Mouse (Mus musculus) stomach, embryonic 14.5 days (tissue): ENCODE measurements around the gene Adpgk. TPM values are rescaled to one million over a fixed set of nuclear protein-coding genes. Genes with fewer than 3 reads are reported as not detected.
A peak's percentile ranks its signal among the peaks of the same experiment; 100 is the strongest.

Experiments
- ATAC-seq: fragments of 200-750 bp; cut with Nextera tagmentation; 2 replicates; pipeline ENCODE4 v1.8.0; 2017; ENCODE audit warnings: low read depth, moderate TSS enrichment; ENCODE audit not compliant: insufficient number of reproducible peaks, insufficient read depth, low FRiP score
- H3K27ac ChIP-seq: fragments of 300-500 bp; sonication (generic); 2 replicates; pipeline ENCODE4 v1.5.1; 2014; ENCODE audit warnings: mild to moderate bottlenecking, low read length, moderate library complexity, mixed read lengths
- H3K27me3 ChIP-seq: fragments of 300-500 bp; sonication (generic); 2 replicates; pipeline ENCODE4 v1.6.1; 2014; ENCODE audit warnings: low read length, control low read depth, mixed read lengths; ENCODE audit not compliant: control insufficient read depth, insufficient read depth
- H3K36me3 ChIP-seq: fragments of 300-500 bp; sonication (generic); 2 replicates; pipeline ENCODE4 v1.6.1; 2014; ENCODE audit warnings: mild to moderate bottlenecking, control low read depth, low read length, moderate library complexity, mixed read lengths; ENCODE audit not compliant: control insufficient read depth, insufficient read depth
- H3K4me1 ChIP-seq: fragments of 300-500 bp; sonication (generic); 2 replicates; pipeline ENCODE4 v1.6.1; 2014; ENCODE audit warnings: low read length, control low read depth, mixed read lengths; ENCODE audit not compliant: control insufficient read depth, insufficient read depth
- H3K4me2 ChIP-seq: fragments of 300-500 bp; sonication (generic); replicated peaks from 2 replicates; pipeline ENCODE4 v1.6.1; 2014; ENCODE audit warnings: low read depth, low read length, control low read depth
- H3K4me3 ChIP-seq: fragments of 300-500 bp; sonication (generic); 2 replicates; pipeline ENCODE4 v1.5.1; 2014; ENCODE audit warnings: low read depth, low read length, control low read depth
- H3K9ac ChIP-seq: fragments of 300-500 bp; sonication (generic); replicated peaks from 2 replicates; pipeline ENCODE4 v1.6.1; 2014; ENCODE audit warnings: low read depth, mild to moderate bottlenecking, control low read depth, low read length, moderate library complexity, mixed read lengths
- H3K9me3 ChIP-seq: fragments of 300-500 bp; sonication (generic); 2 replicates; pipeline ENCODE4 v1.6.1; 2016; ENCODE audit warnings: low read depth, low read length, control low read depth; ENCODE audit not compliant: control insufficient read depth
- WGBS: fragments of 180-500 bp; shearing (Covaris S2); extraction: QIAGEN DNeasy Blood & Tissue Kit; methylation state at CpG from one replicate; pipeline ENCODE4 v1.1.7; 2014; 5-methylcytosine and 5-hydroxymethylcytosine counted together
- polyA plus RNA-seq: library from polyadenylated mRNA; unstranded; fragments of >200 nt; fragmentation: Nextera tagmentation; extraction: Ambion mirVana; gene quantifications from 2 replicates; pipeline ENCODE4 v1.2.1, GENCODE M21; 2014

The Adpgk gene
- polyA plus RNA-seq, 1 experiment from 2014 or later = 35.9 TPM

GRCm38 (mm10) chr9:59281871-59282682 is 9.3 kb upstream of the Adpgk start:
- H3K4me3 ChIP-seq = peak overlapping the region; percentile 8; the same call in 1 of the 2 replicates
- no peaks in the 10 kb centered on the region for H3K27me3 ChIP-seq
- H3K4me2 ChIP-seq = peak overlapping the region; percentile 34
- H3K27ac ChIP-seq = no peak overlapping the region
- H3K4me1 ChIP-seq = peaks cover 2% of the 10 kb centered on the region; the same call in 1 of the 2 replicates
- H3K9me3 ChIP-seq = no peaks in the 10 kb centered on the region
- 39% methylated on average over 25 of the region's 27 CpGs for WGBS
- H3K36me3 ChIP-seq = no peaks in the 10 kb centered on the region
- no peak overlapping the region for H3K9ac ChIP-seq
- no peak for ATAC-seq

GRCm38 (mm10) chr9:59282683-59282986 is 8.7 kb upstream of the Adpgk start:
- H3K27ac ChIP-seq = no peak overlapping the region
- 48% methylated on average over 7 of the region's 7 CpGs for WGBS
- H3K4me1 ChIP-seq = peaks cover 2% of the 10 kb centered on the region; the same call in 1 of the 2 replicates
- no peaks in the 10 kb centered on the region for H3K9me3 ChIP-seq
- peak overlapping the region; percentile 8; the same call in 1 of the 2 replicates for H3K4me3 ChIP-seq
- no peaks in the 10 kb centered on the region for H3K36me3 ChIP-seq
- H3K4me2 ChIP-seq = peak overlapping the region; percentile 34
- no peaks in the 10 kb centered on the region for H3K27me3 ChIP-seq
- H3K9ac ChIP-seq = no peak overlapping the region
- ATAC-seq = no peak

GRCm38 (mm10) chr9:59285614-59286013 is 5.7 kb upstream of the Adpgk start:
- peaks cover 15% of the 10 kb centered on the region for H3K4me1 ChIP-seq
- H3K27me3 ChIP-seq = no peaks in the 10 kb centered on the region
- 61% methylated on average over 6 of the region's 6 CpGs for WGBS
- H3K9me3 ChIP-seq = no peaks in the 10 kb centered on the region
- H3K4me2 ChIP-seq = no peak overlapping the region
- no peak overlapping the region for H3K27ac ChIP-seq
- no peak overlapping the region for H3K9ac ChIP-seq
- H3K4me3 ChIP-seq = no peak overlapping the region
- H3K36me3 ChIP-seq = no peaks in the 10 kb centered on the region
- ATAC-seq = no peak

- H3K4me1 ChIP-seq = peaks cover 22% of the 10 kb centered on the region
- H3K4me3 ChIP-seq = no peak overlapping the region
- H3K27me3 ChIP-seq = no peaks in the 10 kb centered on the region
- H3K36me3 ChIP-seq = no peaks in the 10 kb centered on the region
- no peak for ATAC-seq
- no peaks in the 10 kb centered on the region for H3K9me3 ChIP-seq
- no peak overlapping the region for H3K4me2 ChIP-seq
- no peak overlapping the region for H3K9ac ChIP-seq
- WGBS = 84% methylated on average over 5 of the region's 5 CpGs
- no peak overlapping the region for H3K27ac ChIP-seq
Measured at GRCm38 (mm10) chr9:59288058-59288457, 3.3 kb upstream of the Adpgk start.

- H3K4me2 ChIP-seq = no peak overlapping the region
- no peak overlapping the region for H3K27ac ChIP-seq
- H3K36me3 ChIP-seq = no peaks in the 10 kb centered on the region
- peaks cover 23% of the 10 kb centered on the region for H3K4me1 ChIP-seq
- no peak for ATAC-seq
- no peaks in the 10 kb centered on the region for H3K9me3 ChIP-seq
- no peak overlapping the region for H3K9ac ChIP-seq
- WGBS = 63% methylated on average over 3 of the region's 3 CpGs
- H3K4me3 ChIP-seq = no peak overlapping the region
- no peaks in the 10 kb centered on the region for H3K27me3 ChIP-seq
Measured at GRCm38 (mm10) chr9:59288685-59289410, 2.5 kb upstream of the Adpgk start.

GRCm38 (mm10) chr9:59289529-59290115 is 1.7 kb upstream of the Adpgk start:
- WGBS = 50% methylated on average over 6 of the region's 6 CpGs
- no peak overlapping the region for H3K27ac ChIP-seq
- ATAC-seq = no peak

GRCm38 (mm10) chr9:59291688-59292492 is 532 bp downstream of the Adpgk start:
- peak overlapping the region; percentile 84 for H3K9ac ChIP-seq
- peaks cover 23% of the 10 kb centered on the region for H3K4me1 ChIP-seq
- peak overlapping the region; percentile 68 for H3K4me2 ChIP-seq
- H3K27ac ChIP-seq = peak overlapping the region; percentile 86
- no peaks in the 10 kb centered on the region for H3K36me3 ChIP-seq
- ATAC-seq = peak; percentile 76
- H3K9me3 ChIP-seq = no peaks in the 10 kb centered on the region
- no peaks in the 10 kb centered on the region for H3K27me3 ChIP-seq
- peak overlapping the region; percentile 96 for H3K4me3 ChIP-seq
- WGBS = 1% methylated on average over 50 of the region's 50 CpGs

More at GRCm38 (mm10) chr9:59289529-59290115, 1.7 kb upstream of the Adpgk start:
- Histone ChIP-seq H3K4me2 (no peak overlapping the region), H3K27me3 (no peaks in the 10 kb centered on the region), H3K36me3 (no peaks in the 10 kb centered on the region), H3K4me3 (no peak overlapping the region), H3K9me3 (no peaks in the 10 kb centered on the region), H3K9ac (no peak overlapping the region), H3K4me1 (peaks cover 23% of the 10 kb centered on the region)

GRCm38 (mm10) chr9:59292493-59292875 is 1.1 kb downstream of the Adpgk start:
- Histone ChIP-seq H3K27me3 (no peaks in the 10 kb centered on the region), H3K4me3 (peak overlapping the region; percentile 96), H3K27ac (peak overlapping the region; percentile 86; the same call in 1 of the 2 replicates), H3K9ac (peak overlapping the region; percentile 84; the same call in 1 of the 2 replicates), H3K36me3 (no peaks in the 10 kb centered on the region), H3K4me2 (peak overlapping the region; percentile 68), H3K9me3 (no peaks in the 10 kb centered on the region), H3K4me1 (peaks cover 23% of the 10 kb centered on the region)
- 42% methylated on average over 3 of the region's 3 CpGs for WGBS
- ATAC-seq = no peak
